Mouse (Mus musculus) Patski (cell line): ENCODE measurements around the gene Papss1. TPM values are rescaled to one million over a fixed set of nuclear protein-coding genes. Genes with fewer than 3 reads are reported as not detected.

Experiments used
- ATAC-seq: fragments of 100-300 bp; one replicate; pipeline ENCODE4 v1.8.0; 2021
- CTCF ChIA-PET: fragments of 350-600 bp; sonication (Branson Sonifier 250); formaldehyde crosslinking; loops from one replicate; lab custom pipeline; 2022; ENCODE audit warnings: inconsistent platforms; lab: Charles Lee
- POLR2A ChIA-PET: fragments of 350-600 bp; sonication (Branson Sonifier 250); formaldehyde crosslinking; loops from one replicate; lab custom pipeline; 2022; ENCODE audit warnings: antibody characterized with exemption, inconsistent platforms; lab: Charles Lee
- DNase-seq: peaks from one replicate; pipeline ENCODE4 v3.0.0-alpha.2; 2011; ENCODE audit warnings: low read depth, low spot score
- H3K27me3 ChIP-seq: fragments of 371-371 bp; one replicate; pipeline ENCODE4 v1.5.1; 2021
- CTCF ChIP-seq: fragments of 100-300 bp; IDR thresholded peaks from one replicate; pipeline ENCODE4 v1.5.1; 2021
- in situ Hi-C: fragments of 300-500 bp; cut with MboI; formaldehyde crosslinking; loops from 3 replicates; pipeline ENCODE4 v1.11.1; 2018; ENCODE audit warnings: low pct_unique_long_range_greater_than_20kb, mixed read lengths
- polyA plus RNA-seq: library from polyadenylated mRNA; unstranded; gene quantifications from one replicate; pipeline ENCODE4 v1.2.3, GENCODE M21; 2021

The Papss1 gene
- polyA plus RNA-seq, 1 experiment from 2014 or later = 90.2 TPM

DNA sequence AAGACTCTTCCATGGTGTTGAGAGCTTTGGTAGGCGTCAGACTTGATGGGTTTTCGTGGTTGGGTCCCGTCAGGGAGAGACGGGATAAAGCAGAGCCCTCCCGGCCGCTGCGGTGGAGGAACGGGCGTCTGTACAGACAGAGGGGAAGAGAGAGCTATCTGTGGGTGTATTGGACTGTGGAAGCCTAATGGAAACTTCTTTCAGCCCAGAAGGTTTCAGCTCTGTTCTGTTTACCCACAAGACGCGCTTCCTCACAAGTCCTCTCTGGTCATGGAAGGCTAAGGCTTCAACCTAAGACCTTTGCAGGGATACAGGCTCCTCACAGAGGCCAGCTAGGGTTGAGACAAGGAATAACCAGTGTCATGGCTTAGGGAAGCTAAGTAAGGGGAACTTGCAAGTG lies 36.2 kb downstream of the Papss1 start:
- POLR2A ChIA-PET = no interaction called here
- TF ChIP-seq CTCF = no peak

DNA sequence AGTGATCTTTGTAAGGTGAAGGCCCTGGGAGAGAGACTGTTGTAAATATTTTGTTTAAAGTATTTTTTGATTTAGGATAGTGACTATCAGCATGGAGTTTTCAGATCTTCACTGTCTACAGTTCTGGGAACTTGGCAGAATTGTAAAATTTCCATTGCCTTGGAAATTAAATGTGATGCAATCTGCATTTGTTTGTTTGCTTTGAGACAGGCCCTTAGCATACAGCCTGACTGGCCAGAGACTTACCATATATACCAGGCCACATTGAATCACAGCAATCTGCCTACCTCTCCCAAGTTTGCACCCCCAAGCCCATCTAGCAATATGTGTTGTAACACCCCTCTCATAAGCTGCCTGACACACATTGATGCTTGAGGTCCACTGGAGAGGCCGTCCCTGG lies 36.8 kb downstream of the Papss1 start:
- no peak for ATAC-seq
- in situ Hi-C loops = no loop called here

More for the DNA sequence above, 36.2 kb downstream of the Papss1 start:
- CTCF ChIA-PET = interaction anchor here (1.0 to 1.8 kb wide), 4 partner anchors 8 to 308 kb away, joined by 3 to 5 read pairs (median 4); no protein-coding TSS in a partner anchor
- ATAC-seq = no peak
- no peak for DNase-seq
- H3K27me3 ChIP-seq = no peaks in the 10 kb centered on the region
- in situ Hi-C loops = no loop called here

DNA sequence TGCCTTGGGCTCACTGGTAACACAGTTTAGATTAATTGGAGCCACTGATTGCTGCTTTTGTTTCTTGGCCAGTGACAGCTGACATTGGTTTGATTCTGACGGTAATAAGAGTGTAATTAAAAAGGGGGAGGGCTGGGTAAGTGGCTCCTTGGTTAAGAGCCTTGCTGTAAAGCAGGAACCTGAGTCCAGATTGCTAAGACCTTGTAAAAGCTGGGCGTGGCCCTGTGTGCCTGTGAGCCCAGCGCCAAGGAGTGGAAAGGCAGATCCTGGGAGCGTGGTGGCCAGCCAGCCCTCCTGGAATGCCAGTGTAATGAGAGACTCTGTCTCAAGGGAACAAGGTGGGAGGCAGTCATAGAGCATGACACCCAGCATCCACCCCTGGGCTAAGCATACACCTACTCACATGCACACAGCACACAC lies 38.4 kb downstream of the Papss1 start:
- ChIA-PET CTCF (interaction anchor here (1.0 kb wide), 1 partner anchor 23 kb away, joined by 3 read pairs; no protein-coding TSS in a partner anchor), POLR2A (no interaction called here)
- H3K27me3 ChIP-seq = no peaks in the 10 kb centered on the region
- in situ Hi-C loops = no loop called here
- DNase-seq (no peak), ATAC-seq (no peak)
- no peak for TF ChIP-seq CTCF

More for the DNA sequence above, 36.8 kb downstream of the Papss1 start:
- DNase-seq = no peak
- no peaks in the 10 kb centered on the region for H3K27me3 ChIP-seq
- POLR2A ChIA-PET = no interaction called here
- CTCF ChIA-PET = interaction anchor here (1.0 to 1.6 kb wide), 3 partner anchors 9 to 309 kb away, joined by 3 to 5 read pairs (median 4); no protein-coding TSS in a partner anchor
- no peak for TF ChIP-seq CTCF

DNA sequence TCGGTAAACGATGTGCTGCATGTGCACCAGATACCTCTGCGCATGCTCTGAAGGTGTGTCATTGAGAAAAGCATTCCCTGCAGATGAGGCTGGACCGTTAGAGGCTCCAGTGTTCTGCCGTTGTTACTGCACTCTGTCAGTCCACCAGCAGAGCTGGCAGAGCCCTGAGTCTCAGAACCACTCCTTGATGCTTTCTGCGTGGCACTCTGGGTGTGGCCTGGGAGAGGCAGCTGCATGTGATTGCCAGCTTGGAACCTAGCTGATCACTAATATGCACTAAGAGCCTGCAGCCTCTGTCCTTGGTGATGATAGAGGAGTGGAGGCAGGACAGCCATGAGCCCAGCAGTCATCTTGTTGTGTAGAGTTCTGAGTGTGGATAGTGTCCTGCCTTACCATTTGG lies 43.5 kb downstream of the Papss1 start:
- no peaks in the 10 kb centered on the region for H3K27me3 ChIP-seq
- DNase-seq (no peak), ATAC-seq (no peak)
- ChIA-PET CTCF (no interaction called here), POLR2A (no interaction called here)
- TF ChIP-seq CTCF = no peak
- in situ Hi-C loops = no loop called here

DNA sequence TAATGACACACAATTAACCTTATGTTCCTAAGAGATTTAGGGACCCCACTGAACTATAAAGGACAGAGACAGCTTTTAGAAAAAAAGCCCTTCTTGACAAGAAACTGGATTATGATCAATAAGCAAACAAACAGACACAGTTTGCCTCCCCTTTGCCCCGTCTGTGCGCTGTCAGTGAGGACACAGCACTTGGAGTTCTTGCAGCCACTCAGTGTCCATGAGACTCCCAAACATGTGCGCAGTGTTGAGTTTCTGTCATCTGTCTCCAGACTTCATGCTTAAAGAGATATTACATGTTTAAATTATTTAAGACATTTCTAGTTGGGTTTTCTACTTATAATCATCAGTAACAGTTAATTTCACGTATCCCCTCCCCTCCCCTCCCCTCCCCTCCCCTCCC lies 45.1 kb downstream of the Papss1 start:
- CTCF ChIA-PET = interaction anchor here (1.4 kb wide), 1 partner anchor 10 kb away, joined by 3 read pairs; no protein-coding TSS in a partner anchor
- TF ChIP-seq CTCF = no peak
- DNase-seq = no peak
- ATAC-seq = no peak
- no peaks in the 10 kb centered on the region for H3K27me3 ChIP-seq
- in situ Hi-C loops = no loop called here
- POLR2A ChIA-PET = no interaction called here

DNA sequence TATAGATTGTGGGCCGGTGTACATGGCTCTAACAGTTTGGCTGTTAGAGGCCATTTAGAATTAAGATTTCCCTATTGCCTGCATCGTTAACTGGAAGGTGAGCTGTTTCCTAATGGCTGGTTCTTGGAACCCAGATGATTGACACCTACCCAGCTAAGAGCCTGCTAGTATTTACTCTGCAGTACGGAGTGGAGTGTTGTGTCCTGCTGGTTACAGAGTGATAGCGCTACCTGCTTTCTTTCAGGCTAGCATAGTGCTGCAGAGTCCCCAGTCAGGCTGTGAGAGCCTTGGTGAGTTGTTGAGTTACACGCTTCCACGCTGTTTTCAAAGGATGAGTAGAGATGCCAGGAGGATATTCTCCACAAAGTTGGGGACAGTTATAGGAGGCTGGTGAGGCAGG lies 46.0 kb downstream of the Papss1 start:
- POLR2A ChIA-PET = interaction anchor here (0.7 kb wide), 1 partner anchor 1568 kb away, joined by 5 read pairs; no protein-coding TSS in a partner anchor
- ATAC-seq = no peak

DNA sequence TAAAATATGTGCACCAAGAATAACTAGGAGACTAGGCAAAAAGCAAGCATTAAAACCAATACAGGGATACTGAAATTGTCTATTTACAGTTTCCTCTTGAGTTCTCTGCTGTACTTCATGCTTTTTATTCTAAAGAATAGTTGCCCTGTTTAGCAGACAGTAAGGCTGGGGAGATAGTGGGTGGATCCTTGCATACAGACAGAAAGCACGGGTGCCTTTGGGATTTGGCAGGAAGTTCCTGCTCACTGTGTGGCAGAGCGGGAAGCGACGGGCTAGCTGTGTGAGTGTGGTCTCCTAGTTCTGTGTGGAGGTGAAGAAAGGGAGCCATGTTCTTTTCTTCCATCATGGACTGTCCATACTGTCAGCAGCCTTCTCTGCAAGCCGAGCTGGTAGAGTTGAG lies 48.3 kb downstream of the Papss1 start:
- no peak for ATAC-seq
- no peaks in the 10 kb centered on the region for H3K27me3 ChIP-seq
- in situ Hi-C loops = no loop called here
- POLR2A ChIA-PET = no interaction called here
- CTCF ChIA-PET = interaction anchor here (0.7 to 1.0 kb wide), 2 partner anchors 28 to 160 kb away, joined by 3 read pairs; no protein-coding TSS in a partner anchor
- DNase-seq = no peak
- TF ChIP-seq CTCF = no peak

More for the DNA sequence above, 46.0 kb downstream of the Papss1 start:
- CTCF ChIA-PET = interaction anchor here (1.0 kb wide), 1 partner anchor 32 kb away, joined by 3 read pairs; no protein-coding TSS in a partner anchor
- no peak for TF ChIP-seq CTCF
- DNase-seq = no peak
- in situ Hi-C loops = no loop called here
- no peaks in the 10 kb centered on the region for H3K27me3 ChIP-seq

DNA sequence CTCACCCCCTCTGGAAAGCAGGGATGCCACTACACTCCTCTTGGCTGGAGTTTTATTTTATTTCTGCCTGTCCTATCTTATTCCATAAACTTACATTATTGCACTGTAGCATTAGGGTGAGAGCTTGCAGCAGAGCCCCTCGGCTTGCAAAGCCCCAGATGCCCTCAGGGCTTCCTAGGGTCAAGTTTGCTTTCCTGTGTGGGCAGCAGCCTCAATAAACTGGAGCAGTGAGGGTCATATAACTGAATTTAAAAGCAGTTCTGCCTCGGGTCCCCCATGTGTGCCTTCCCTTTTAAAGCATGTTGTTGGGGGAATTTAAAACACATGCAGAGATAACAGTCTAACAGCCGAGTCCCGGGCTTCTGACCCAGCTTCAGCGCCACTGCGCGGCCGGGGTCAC lies 49.5 kb downstream of the Papss1 start:
- DNase-seq (no peak), ATAC-seq (no peak)
- ChIA-PET CTCF (interaction anchor here (1.0 kb wide), 1 partner anchor 27 kb away, joined by 3 read pairs; no protein-coding TSS in a partner anchor), POLR2A (no interaction called here)
- in situ Hi-C loops = no loop called here
- H3K27me3 ChIP-seq = no peaks in the 10 kb centered on the region
- TF ChIP-seq CTCF = no peak

DNA sequence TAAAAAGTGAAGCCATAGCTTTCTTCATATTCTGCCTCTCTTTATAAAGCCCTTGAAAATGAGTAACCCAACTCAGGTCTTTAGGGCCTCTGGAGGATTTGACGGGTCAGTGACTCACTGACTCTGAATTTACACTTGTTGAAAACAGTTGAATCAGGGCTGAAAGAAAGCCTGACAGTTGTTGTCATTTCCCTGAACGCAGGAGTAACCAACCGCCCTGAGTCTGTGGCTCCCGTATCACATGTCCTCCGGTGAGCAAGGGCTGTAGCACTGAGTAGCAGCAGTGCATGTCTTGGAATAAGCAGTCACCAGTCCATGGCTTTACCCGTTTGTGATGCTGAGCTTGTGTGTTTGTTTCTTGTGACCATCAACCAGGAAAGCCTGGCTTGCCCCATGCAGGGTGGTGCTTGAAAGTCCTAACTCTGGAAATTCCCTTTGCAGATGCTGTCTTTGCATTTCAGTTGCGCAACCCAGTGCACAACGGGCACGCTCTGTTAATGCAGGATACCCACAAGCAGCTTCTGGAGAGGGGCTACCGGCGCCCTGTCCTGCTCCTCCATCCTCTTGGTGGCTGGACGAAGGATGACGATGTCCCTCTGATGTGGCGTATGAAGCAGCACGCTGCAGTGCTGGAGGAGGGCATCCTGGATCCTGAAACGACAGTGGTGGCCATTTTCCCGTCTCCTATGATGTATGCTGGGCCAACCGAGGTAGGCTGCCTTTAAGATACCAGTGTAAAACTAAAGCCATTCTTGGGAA lies 54.2 kb downstream of the Papss1 start:
- DNase-seq (peak; percentile 96), ATAC-seq (peak; percentile 98)
- POLR2A ChIA-PET = interaction anchor here (0.6 kb wide), 1 partner anchor 56 kb away, joined by 3 read pairs; no protein-coding TSS in a partner anchor
- CTCF ChIA-PET = interaction anchor here (0.8 to 1.2 kb wide), 3 partner anchors 12 to 61 kb away, joined by 3 read pairs; no protein-coding TSS in a partner anchor
- in situ Hi-C loops = no loop called here
- no peak for TF ChIP-seq CTCF
- H3K27me3 ChIP-seq = no peaks in the 10 kb centered on the region

DNA sequence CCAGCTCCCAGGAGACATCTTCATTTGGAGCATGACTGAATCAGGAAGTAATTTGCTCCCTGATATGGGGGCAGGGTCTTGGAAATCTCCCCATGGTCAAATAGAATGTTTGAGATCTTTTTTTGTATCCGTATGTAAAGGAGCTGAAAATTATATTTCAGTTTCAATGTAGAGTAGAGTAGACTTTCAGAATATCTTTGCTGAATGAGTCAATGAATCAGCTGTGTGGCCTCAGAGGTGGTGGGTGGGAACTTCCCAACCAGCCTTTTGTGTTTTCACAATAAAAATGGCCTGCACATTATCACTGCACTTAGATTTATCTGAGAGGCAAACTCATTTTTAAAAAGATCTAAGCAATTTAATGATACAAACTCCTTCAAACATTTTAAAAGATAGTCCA lies 58.6 kb downstream of the Papss1 start:
- CTCF ChIA-PET = interaction anchor here (1.1 to 1.9 kb wide), 2 partner anchors 12 to 23 kb away, joined by 4 to 5 read pairs; no protein-coding TSS in a partner anchor
- H3K27me3 ChIP-seq = no peaks in the 10 kb centered on the region
- ATAC-seq (no peak), DNase-seq (no peak)
- TF ChIP-seq CTCF = no peak
- in situ Hi-C loops = no loop called here
- POLR2A ChIA-PET = no interaction called here

DNA sequence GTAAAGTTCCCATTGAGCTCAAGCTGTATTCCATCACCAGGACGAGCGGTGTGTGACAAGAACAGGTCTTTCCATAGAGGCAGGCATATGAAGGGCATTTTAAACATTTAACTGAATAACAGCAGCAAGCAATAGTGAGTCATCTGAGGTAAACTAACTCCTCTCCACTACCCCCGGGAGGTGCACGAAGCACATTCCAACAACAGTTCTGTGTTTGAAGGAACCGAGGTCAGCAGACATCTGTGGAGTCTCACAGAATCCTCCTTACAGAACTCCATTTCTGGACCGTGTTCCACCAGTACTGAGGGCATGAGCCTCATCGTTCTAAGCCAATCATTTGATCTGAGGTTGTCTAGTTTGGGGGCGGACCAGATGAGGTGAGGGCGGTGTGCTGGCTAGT lies 59.5 kb downstream of the Papss1 start:
- ChIA-PET CTCF (interaction anchor here (0.9 to 1.4 kb wide), 2 partner anchors 10 to 12 kb away, joined by 3 to 5 read pairs; no protein-coding TSS in a partner anchor), POLR2A (no interaction called here)
- H3K27me3 ChIP-seq = no peaks in the 10 kb centered on the region
- in situ Hi-C loops = no loop called here
- DNase-seq (no peak), ATAC-seq (peak; percentile 20)
- TF ChIP-seq CTCF = no peak
